ENCODE assay signal across 13 mouse cellular contexts in the genomic region with DNA sequence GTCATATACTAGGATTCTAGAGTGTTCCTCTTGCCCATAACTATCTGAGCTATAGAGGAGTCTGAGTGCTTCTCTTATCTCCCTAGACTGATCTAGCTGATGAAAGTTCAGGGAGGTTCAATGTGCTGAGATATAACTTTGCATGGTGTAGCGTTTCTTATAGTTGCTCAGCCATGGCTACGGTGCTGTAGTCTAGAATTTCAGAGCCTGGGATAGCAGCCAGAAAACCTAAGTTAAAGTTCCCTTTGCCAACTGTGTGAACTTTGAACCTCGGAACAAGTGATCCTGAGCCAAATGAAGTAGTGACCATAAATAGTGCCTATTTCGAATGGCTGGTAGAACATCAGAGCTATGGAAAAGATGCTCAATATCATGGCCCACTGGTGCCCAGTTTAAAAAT. TPM values are rescaled to one million over a fixed set of nuclear protein-coding genes. Genes with fewer than 3 reads are reported as not detected.
DNase-seq lines count a peak whose midpoint lies in the region; ATAC-seq lines count a peak whose summit lies in the region.
"Had no signal": no experiment of that assay in that cellular context is flagged by ENCODE, and none has a peak within 500 bp of the region (broad histone marks: within the 10 kb centered on the region; RNA-seq: fewer than 3 reads in every experiment).

No protein-coding gene starts in this region.

- no peak for DNase-seq in heart, adult 18-20 months
- no peak for DNase-seq in midbrain, embryonic 10.5 days (ENCODE audit: low spot score)
- no peak for DNase-seq in adrenal gland, postnatal 10 days
- DNase-seq in thymus, postnatal 4 days = no peak
- DNase-seq: B cell, adult 2 months; heart, adult 2 months; lung, adult 2 months; thymus, postnatal 25 days had no signal

- no peak overlapping the region for H3K4me3 ChIP-seq in heart, embryonic 15.5 days
- H3K4me3 ChIP-seq in midbrain, embryonic 13.5 days (replicated peaks) = no peak overlapping the region
- no peak overlapping the region for H3K4me3 ChIP-seq in midbrain, embryonic 10.5 days
- no peak overlapping the region for H3K4me3 ChIP-seq in hindbrain, embryonic 15.5 days
- no peak overlapping the region for H3K4me3 ChIP-seq in neural tube, embryonic 14.5 days (ENCODE audit: low read depth, low read length)
- H3K4me3 ChIP-seq: heart, adult 2 months had no signal

- ATAC-seq in heart, embryonic 15.5 days (replicated peaks; ENCODE audit: insufficient number of reproducible peaks, insufficient read depth, low FRiP score, low read depth) = no peak
- no peak for ATAC-seq in midbrain, embryonic 13.5 days
- peak; percentile 23 for ATAC-seq in hindbrain, embryonic 15.5 days (ENCODE audit: low FRiP score, low read depth)
- peak; percentile 18; the same call in 1 of the 2 replicates for ATAC-seq in neural tube, embryonic 14.5 days (ENCODE audit: low read depth)

- peak overlapping the region; percentile 13 for H3K27ac ChIP-seq in heart, embryonic 15.5 days
- H3K27ac ChIP-seq in midbrain, embryonic 13.5 days = peak overlapping the region; percentile 79
- no peak overlapping the region for H3K27ac ChIP-seq in midbrain, embryonic 10.5 days (replicated peaks)
- H3K27ac ChIP-seq in hindbrain, embryonic 15.5 days (replicated peaks) = peak overlapping the region; percentile 57
- H3K27ac ChIP-seq in neural tube, embryonic 14.5 days (ENCODE audit: low read depth, low read length) = 0 out of 2 replicates have a peak overlapping the region, but pooled peaks have one; percentile 30
- H3K27ac ChIP-seq: heart, adult 2 months had no signal

- 54% methylated on average over 4 of the region's 4 CpGs for WGBS in heart, embryonic 15.5 days
- WGBS in midbrain, embryonic 13.5 days = 91% methylated on average over 4 of the region's 4 CpGs
- WGBS in midbrain, embryonic 10.5 days = 96% methylated on average over 4 of the region's 4 CpGs
- WGBS in hindbrain, embryonic 15.5 days = 77% methylated on average over 4 of the region's 4 CpGs
- 80% methylated on average over 4 of the region's 4 CpGs for WGBS in neural tube, embryonic 14.5 days

- H3K36me3 ChIP-seq in heart, embryonic 15.5 days = peaks cover 7% of the 10 kb centered on the region; the same call in 1 of the 2 replicates
- H3K36me3 ChIP-seq in midbrain, embryonic 13.5 days = peaks cover 33% of the 10 kb centered on the region
- peaks cover 73% of the 10 kb centered on the region for H3K36me3 ChIP-seq in midbrain, embryonic 10.5 days
- H3K36me3 ChIP-seq in hindbrain, embryonic 15.5 days = peaks cover 5% of the 10 kb centered on the region; the same call in 1 of the 2 replicates
- H3K36me3 ChIP-seq in neural tube, embryonic 14.5 days (ENCODE audit: control insufficient read depth, insufficient read depth, low read length) = peaks cover 5% of the 10 kb centered on the region; the same call in 1 of the 2 replicates
- H3K36me3 ChIP-seq: G1E had no signal

- H3K4me2 ChIP-seq in heart, embryonic 15.5 days = no peak overlapping the region
- no peak overlapping the region for H3K4me2 ChIP-seq in midbrain, embryonic 13.5 days (replicated peaks)
- no peak overlapping the region for H3K4me2 ChIP-seq in hindbrain, embryonic 15.5 days
- H3K4me2 ChIP-seq in neural tube, embryonic 14.5 days (ENCODE audit: low read depth, low read length) = no peak overlapping the region

- peaks cover 18% of the 10 kb centered on the region for H3K4me1 ChIP-seq in heart, embryonic 15.5 days (replicated peaks)
- H3K4me1 ChIP-seq in midbrain, embryonic 13.5 days (replicated peaks) = peaks cover 57% of the 10 kb centered on the region
- peaks cover 36% of the 10 kb centered on the region for H3K4me1 ChIP-seq in midbrain, embryonic 10.5 days
- H3K4me1 ChIP-seq in hindbrain, embryonic 15.5 days (replicated peaks) = peaks cover 39% of the 10 kb centered on the region
- H3K4me1 ChIP-seq in neural tube, embryonic 14.5 days (ENCODE audit: control insufficient read depth, insufficient read depth, low read length) = peaks cover 10% of the 10 kb centered on the region; the same call in 1 of the 2 replicates

- H3K9me3 ChIP-seq in heart, embryonic 15.5 days (replicated peaks) = no peaks in the 10 kb centered on the region
- no peaks in the 10 kb centered on the region for H3K9me3 ChIP-seq in midbrain, embryonic 13.5 days
- H3K9me3 ChIP-seq in midbrain, embryonic 10.5 days (replicated peaks) = no peaks in the 10 kb centered on the region
- H3K9me3 ChIP-seq in hindbrain, embryonic 15.5 days = no peaks in the 10 kb centered on the region
- no peaks in the 10 kb centered on the region for H3K9me3 ChIP-seq in neural tube, embryonic 14.5 days (ENCODE audit: control insufficient read depth, low read length)
- H3K9me3 ChIP-seq: G1E had no signal

- H3K27me3 ChIP-seq in heart, embryonic 15.5 days = no peaks in the 10 kb centered on the region
- H3K27me3 ChIP-seq in midbrain, embryonic 13.5 days = no peaks in the 10 kb centered on the region
- no peaks in the 10 kb centered on the region for H3K27me3 ChIP-seq in midbrain, embryonic 10.5 days (ENCODE audit: low read depth, poor library complexity, severe bottlenecking)
- H3K27me3 ChIP-seq in hindbrain, embryonic 15.5 days = no peaks in the 10 kb centered on the region
- no peaks in the 10 kb centered on the region for H3K27me3 ChIP-seq in neural tube, embryonic 14.5 days (ENCODE audit: control insufficient read depth, insufficient read depth, low read length)

- no peak overlapping the region for H3K9ac ChIP-seq in heart, embryonic 15.5 days
- H3K9ac ChIP-seq in midbrain, embryonic 13.5 days (replicated peaks) = no peak overlapping the region
- H3K9ac ChIP-seq in hindbrain, embryonic 15.5 days = no peak overlapping the region
- no peak overlapping the region for H3K9ac ChIP-seq in neural tube, embryonic 14.5 days (replicated peaks; ENCODE audit: low read depth, low read length)

RNA-seq across cellular contexts. Expression of a gene that starts 56.7 kb away (rescaled TPM):
- polyA plus RNA-seq in heart, embryonic 15.5 days (2015; fragmentation: Nextera tagmentation; extraction: Ambion mirVana) = 99.2 and 110 TPM in 2 replicates
- total RNA-seq in heart, adult 18-20 months (2021) = 10 to 100 TPM in 1 of 2 experiments, 1 to 10 TPM in 1; 9.9 to 10.8 TPM
- polyA plus RNA-seq in midbrain, embryonic 13.5 days (2015; fragmentation: Nextera tagmentation; extraction: Ambion mirVana) = 2,051 and 2,103 TPM in 2 replicates
- 665 and 916 TPM in 2 replicates for polyA plus RNA-seq in midbrain, embryonic 10.5 days (2016; fragmentation: Nextera tagmentation; extraction: Ambion mirVana)
- polyA plus RNA-seq in hindbrain, embryonic 15.5 days (2015; fragmentation: Nextera tagmentation; extraction: Ambion mirVana) = 2,014 and 2,064 TPM in 2 replicates
- 1,731 and 2,267 TPM in 2 replicates for polyA plus RNA-seq in neural tube, embryonic 14.5 days (2014; fragmentation: Nextera tagmentation; extraction: Ambion mirVana)
- total RNA-seq in adrenal gland, postnatal 10 days (2021) = 10 to 100 TPM; 58.6 to 87.4 TPM
- polyA plus RNA-seq: G1E had no signal

Comparison
In these comparisons a context has a peak if more than half of its experiments do, and no peak if none do; other contexts are left out.
1. ATAC-seq: peak in hindbrain, embryonic 15.5 days (single experiment) and neural tube, embryonic 14.5 days (single experiment); none in heart, embryonic 15.5 days (single experiment) and midbrain, embryonic 13.5 days (single experiment).